Mouse (Mus musculus) effector memory CD4-positive, alpha-beta T cell, adult 7 months (primary cell): ENCODE data around the gene Avpr1b. TPM values are rescaled to one million over a fixed set of nuclear protein-coding genes. Genes with fewer than 3 reads are reported as not detected.

Source experiments
- polyA plus RNA-seq: library from polyadenylated mRNA; unstranded; fragments of 100-300 nt; shearing (Covaris generic); gene quantifications from one replicate; pipeline ENCODE4 v1.2.1, GENCODE M21; 2017

Gene Avpr1b
- 0.18 TPM for polyA plus RNA-seq

GRCm38 (mm10) chr1:131598905-131599304, at the start of gene Avpr1b:
TSS of gene Avpr1b (plus strand) at chr1:131599239.

GRCm38 (mm10) chr1:131637791-131638540, 38.9 kb downstream of the Avpr1b start, which contains the start of gene Ctse:
TSS of gene Ctse (plus strand) at chr1:131638306.

Other genes with a start within 250 kb of the Avpr1b start
- 39.2 TPM for gene Srgap2, start 71.9 kb upstream of the Avpr1b start, polyA plus RNA-seq
- 0.85 TPM for gene Fam72a, start 71.3 kb upstream of the Avpr1b start, polyA plus RNA-seq
- gene Ctse, start 39.1 kb downstream of the Avpr1b start, polyA plus RNA-seq = 18.9 TPM
- gene Rab7b, start 89.5 kb downstream of the Avpr1b start, polyA plus RNA-seq = not detected
- gene Slc26a9, start 144.8 kb downstream of the Avpr1b start, polyA plus RNA-seq = not detected
- gene Pm20d1, start 198.1 kb downstream of the Avpr1b start, polyA plus RNA-seq = 0.61 TPM
- gene Slc41a1, start 228.3 kb downstream of the Avpr1b start, polyA plus RNA-seq = 73.1 TPM